Mouse (Mus musculus): ENCODE results near the gene Garem2.

The Garem2 gene

DNA sequence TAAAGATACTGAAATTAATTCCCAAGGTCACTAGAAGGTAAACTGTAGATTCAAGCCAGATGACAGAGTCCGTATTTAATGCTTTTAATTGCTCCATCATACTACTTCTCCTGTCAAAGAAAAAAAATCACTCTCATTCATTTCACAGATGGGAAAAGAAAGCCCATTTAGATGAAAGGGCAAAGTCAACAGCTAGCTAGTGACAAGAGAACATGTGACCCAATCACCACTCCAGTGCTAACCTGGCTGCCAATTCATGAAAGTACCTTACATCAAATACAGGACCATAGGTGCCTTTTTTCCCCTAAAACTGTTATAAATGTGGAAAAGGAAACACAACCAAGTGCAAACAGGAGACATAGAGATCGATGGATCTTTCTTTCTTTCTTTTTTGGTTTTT, 48.3 kb downstream of the Garem2 start:
- no peak for DNase-seq (ENCODE audit: extremely low spot score)

GRCm38 (mm10) chr5:30154013-30154412, 49.1 kb downstream of the Garem2 start:
- DNase-seq (ENCODE audit: extremely low spot score) = peak; percentile 10

DNA sequence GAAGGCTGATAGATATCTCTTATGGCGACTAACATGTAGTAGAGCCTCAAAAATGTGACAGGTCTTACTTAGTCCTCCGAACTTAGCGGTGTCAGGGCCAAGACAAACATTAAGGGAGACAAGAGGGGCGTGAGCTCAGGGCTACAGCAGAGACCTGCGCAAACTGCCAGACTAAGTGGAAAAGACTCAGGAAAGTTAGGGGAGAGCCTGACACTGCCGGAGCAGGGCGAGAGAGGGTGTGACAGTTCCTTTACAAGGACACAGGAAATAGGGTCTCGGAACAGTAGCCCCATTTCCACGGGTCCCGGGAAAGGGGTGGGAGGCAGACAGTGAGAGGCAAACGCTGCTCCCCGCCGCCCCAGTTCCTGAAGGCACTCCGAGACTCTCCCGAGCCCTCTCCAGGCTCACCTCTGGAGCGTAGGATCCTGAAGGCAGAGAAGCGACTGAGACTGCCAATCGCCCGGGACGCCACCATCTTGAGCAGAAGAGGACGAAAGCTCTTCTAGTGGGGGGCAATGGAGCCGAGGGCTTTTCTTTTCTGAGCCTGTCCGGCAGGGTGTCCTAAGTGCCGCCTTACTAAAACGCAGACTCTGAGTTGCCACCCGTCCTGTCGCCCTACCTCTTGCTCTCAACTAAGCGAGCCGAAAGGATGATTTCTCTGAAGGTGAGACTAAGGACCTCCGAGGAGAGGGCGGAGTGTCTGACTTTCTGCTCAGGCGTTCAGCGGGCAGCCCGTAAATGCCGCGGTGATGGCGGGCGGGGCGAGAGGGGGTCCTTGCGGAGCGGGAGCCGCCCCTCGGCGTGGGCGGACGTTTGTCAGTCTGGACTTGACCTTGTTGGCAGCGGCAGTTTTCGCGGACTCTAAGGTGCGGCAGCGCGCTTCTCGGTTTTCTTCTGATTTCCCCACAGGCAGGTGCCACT, 49.8 kb downstream of the Garem2 start, which contains the start of the genes Hadha and Hadhb:
Gene Hadha (minus strand): TSS at position 689 of the 921 bp plus-strand sequence.
Gene Hadhb (plus strand): TSS at position 775 of the 921 bp plus-strand sequence.
- DNase-seq (ENCODE audit: extremely low spot score) = peak; percentile 95

- no peak for DNase-seq (ENCODE audit: extremely low spot score)
Measured at GRCm38 (mm10) chr5:30155395-30155792, 50.4 kb downstream of the Garem2 start.

DNA sequence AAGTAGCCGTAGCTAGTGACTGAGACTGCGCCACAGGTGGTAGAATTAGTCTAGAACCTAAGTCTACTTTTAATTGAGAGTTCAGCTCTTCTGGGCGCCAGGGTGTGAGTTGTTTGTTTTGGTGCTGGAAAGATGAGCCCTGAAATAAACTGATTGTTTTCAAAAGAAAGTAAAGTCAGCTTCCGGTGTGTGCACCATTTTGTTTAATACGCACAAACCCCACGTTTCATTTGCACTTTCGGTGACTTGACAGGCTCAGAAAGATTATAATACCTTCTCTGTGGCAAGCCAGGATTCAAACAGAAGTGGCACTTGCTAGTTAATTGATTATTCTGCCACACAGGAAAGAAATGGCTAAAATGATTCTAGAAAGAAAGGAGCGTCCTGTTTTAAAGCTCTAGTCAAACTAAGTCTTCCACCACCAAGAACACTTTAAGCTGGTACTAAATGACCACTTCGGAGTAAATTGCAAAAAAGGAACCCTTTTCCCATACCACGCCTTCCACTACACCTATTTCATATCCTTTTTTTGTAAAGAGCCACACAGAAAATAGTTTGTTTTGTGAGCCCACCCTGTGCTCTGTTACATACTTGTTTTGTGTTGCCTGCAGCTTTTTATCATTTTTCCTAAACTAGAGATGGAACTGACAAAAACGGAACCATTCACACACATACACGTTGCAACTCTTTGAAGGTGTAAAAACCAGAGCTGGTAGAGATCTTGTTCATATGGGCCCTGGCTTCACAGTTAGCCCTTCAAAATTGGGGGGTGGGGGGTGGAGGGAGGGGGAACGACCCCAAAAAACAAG, 51.1 kb downstream of the Garem2 start:
- no peak for DNase-seq (ENCODE audit: extremely low spot score)

DNA sequence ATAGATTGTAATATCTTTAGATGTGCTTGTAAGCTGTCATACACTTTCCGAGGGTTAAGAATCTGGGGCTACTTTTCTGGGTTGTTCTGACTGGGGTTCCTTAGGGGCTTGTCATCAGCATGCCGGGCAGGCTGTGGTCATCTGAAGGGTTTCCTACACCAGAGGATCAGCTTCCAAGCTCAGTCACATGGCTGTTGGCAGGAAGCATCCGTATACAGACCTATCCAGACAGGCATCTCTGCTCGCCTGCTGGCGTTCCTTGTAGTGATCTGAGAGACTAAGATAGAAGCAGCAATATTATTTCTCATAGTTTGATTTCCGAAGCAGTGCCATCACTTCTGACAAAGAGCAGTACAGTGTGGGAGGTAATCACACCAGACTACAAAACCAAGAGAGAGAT, 54.6 kb downstream of the Garem2 start:
- no peak for DNase-seq (ENCODE audit: extremely low spot score)

DNA sequence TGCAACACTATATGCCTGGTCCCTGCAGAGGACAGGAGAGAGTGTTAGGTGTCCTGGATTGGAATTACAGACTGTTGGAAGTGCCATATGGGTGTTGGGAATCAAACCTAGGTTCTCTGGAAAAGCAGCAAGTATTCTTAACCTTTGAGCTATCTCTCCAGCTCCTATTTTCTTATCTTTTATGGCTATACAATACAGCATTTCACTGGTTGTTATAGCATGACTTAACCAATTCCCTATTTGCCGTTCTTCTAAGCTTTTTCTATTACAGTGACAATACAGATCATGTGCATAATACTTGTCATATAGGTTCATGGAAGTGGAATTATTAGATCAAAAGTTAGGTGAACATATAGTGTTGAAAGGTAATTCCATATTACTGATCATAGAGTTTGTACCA, 56.9 kb downstream of the Garem2 start:
- DNase-seq (ENCODE audit: extremely low spot score) = no peak

DNA sequence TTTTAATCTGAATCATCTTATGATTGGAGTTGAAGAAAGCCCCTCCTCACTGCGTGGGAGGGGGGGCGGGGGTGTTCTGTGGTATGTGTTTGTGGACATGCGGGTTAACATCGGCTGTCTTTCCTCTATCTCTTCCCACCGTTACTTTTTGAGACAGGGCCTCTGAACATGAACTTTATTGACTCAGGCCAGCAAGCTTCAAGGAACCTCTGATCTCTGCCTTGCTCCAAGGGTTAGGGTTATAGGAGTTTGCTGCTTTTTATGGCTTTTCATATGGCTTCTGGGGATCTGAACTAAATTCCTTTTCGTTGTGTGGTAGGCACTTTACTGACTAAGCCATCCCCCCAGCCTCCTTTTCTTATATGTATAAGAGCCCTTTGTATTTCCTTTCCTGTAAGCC, 57.4 kb downstream of the Garem2 start:
- no peak for DNase-seq (ENCODE audit: extremely low spot score)

DNA sequence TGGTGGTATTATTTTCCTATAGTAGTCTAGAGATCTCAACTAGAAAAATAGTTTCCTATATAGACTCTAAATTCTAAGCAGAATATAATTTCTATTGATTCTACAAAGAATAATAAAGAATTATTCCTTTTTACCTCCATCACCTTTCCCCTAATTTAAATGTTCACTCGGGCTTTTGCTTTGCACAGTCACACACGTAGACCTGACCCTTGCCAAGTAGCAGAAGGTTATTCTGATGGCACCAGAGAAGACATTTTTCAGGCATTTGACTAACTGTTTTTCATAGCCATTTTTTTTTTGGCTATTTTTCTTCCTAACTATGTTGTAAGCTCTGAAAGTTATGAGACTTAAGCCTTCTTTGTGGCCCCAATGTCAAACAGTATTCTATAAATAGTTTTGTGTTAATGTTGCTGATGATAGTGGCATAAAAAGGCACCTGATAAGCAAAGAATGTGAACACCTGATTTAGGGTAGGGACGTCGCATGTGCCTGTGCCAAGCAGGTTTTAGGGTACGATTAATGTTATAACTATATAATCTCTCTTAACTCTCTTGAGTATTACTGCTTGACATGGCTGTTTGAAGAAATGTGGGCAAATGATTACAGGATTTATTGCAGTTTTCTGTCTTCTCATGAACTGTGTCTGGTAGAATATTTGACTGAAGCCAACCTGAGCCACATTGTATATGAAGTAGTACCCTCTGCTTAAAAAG, 60.4 kb downstream of the Garem2 start:
- no peak for DNase-seq (ENCODE audit: extremely low spot score)
